In genomic region chr5:137338256-137338655, GRCm38 (mm10) we compare ENCODE assay signal across 8 mouse cellular contexts. TPM values are rescaled to one million over a fixed set of nuclear protein-coding genes. Genes with fewer than 3 reads are reported as not detected.
A peak's percentile ranks its signal among the peaks of the same experiment; 100 is the strongest.
DNase-seq lines count a peak whose midpoint lies in the region; ATAC-seq lines count a peak whose summit lies in the region.

No protein-coding gene starts in this region.

- H3K4me2 ChIP-seq in lung, embryonic 16.5 days (ENCODE audit: low read depth, low read length): peak overlapping the region; percentile 63

- under 1% methylated on average over 19 of the region's 19 CpGs for WGBS in hindbrain, embryonic 10.5 days
- WGBS in lung, embryonic 16.5 days: under 1% methylated on average over 19 of the region's 19 CpGs

- peak; percentile 88 for ATAC-seq in frontal cortex, adult (ENCODE audit: low TSS enrichment)
- ATAC-seq in lung, embryonic 16.5 days (ENCODE audit: low read depth): peak; percentile 86

- H3K4me1 ChIP-seq in hindbrain, embryonic 10.5 days (replicated peaks): peaks cover 40% of the 10 kb centered on the region
- H3K4me1 ChIP-seq in lung, embryonic 16.5 days (replicated peaks; ENCODE audit: control insufficient read depth, insufficient read depth, low read length): peaks cover 25% of the 10 kb centered on the region

- H3K27ac ChIP-seq in hindbrain, embryonic 10.5 days: peak overlapping the region; percentile 87
- peak overlapping the region; percentile 93 for H3K27ac ChIP-seq in lung, embryonic 16.5 days (ENCODE audit: low read length)

- H3K4me3 ChIP-seq in hindbrain, embryonic 10.5 days: peak overlapping the region; percentile 52
- peak overlapping the region; percentile 45 for H3K4me3 ChIP-seq in lung, embryonic 16.5 days (ENCODE audit: low read length)

- no peaks in the 10 kb centered on the region; the same call in 1 of the 2 replicates for H3K27me3 ChIP-seq in hindbrain, embryonic 10.5 days (ENCODE audit: insufficient read depth, poor library complexity, severe bottlenecking)
- H3K27me3 ChIP-seq in lung, embryonic 16.5 days (ENCODE audit: control insufficient read depth, insufficient read depth, low read depth, low read length): no peaks in the 10 kb centered on the region

- peak overlapping the region; percentile 66 for H3K9ac ChIP-seq in lung, embryonic 16.5 days (ENCODE audit: low read length)

- H3K36me3 ChIP-seq in hindbrain, embryonic 10.5 days: no peaks in the 10 kb centered on the region
- no peaks in the 10 kb centered on the region for H3K36me3 ChIP-seq in lung, embryonic 16.5 days (ENCODE audit: control insufficient read depth, insufficient read depth, low read length)

- H3K9me3 ChIP-seq in hindbrain, embryonic 10.5 days: no peaks in the 10 kb centered on the region
- no peaks in the 10 kb centered on the region for H3K9me3 ChIP-seq in lung, embryonic 16.5 days (ENCODE audit: control insufficient read depth, low read length)

- DNase-seq in MEL-GATA-1-ER (ENCODE audit: extremely low read depth, low read depth): peak; percentile 58
- peak; percentile 92 for DNase-seq in cerebellum, adult 9-10 months
- peak; percentile 88 for DNase-seq in hindbrain, embryonic 10.5 days (ENCODE audit: low spot score)
- peak; percentile 93 for DNase-seq in layer of hippocampus, adult 9-11 months
- peak; percentile 34 for DNase-seq in ovary, postnatal 10 days (ENCODE audit: low spot score)
- peak; percentile 73 for DNase-seq in thymus, postnatal 0 days (ENCODE audit: low spot score)

RNA-seq across cellular contexts. Expression of gene Slc12a9, which starts 4.9 kb away (rescaled TPM):
- polyA plus RNA-seq in hindbrain, embryonic 10.5 days (2016; fragmentation: Nextera tagmentation; extraction: Ambion mirVana): 14.2 and 17.2 TPM in 2 replicates
- 11.6 and 12.5 TPM in 2 replicates for polyA plus RNA-seq in lung, embryonic 16.5 days (2015; fragmentation: Nextera tagmentation; extraction: Ambion mirVana)
- polyA plus RNA-seq in thymus, postnatal 0 days (2015; fragmentation: Nextera tagmentation; extraction: Ambion mirVana): 7.0 and 9.5 TPM in 2 replicates

RNA-seq across cellular contexts. Expression of gene Ephb4, which starts 11.7 kb away (rescaled TPM):
- polyA plus RNA-seq in hindbrain, embryonic 10.5 days (2016; fragmentation: Nextera tagmentation; extraction: Ambion mirVana): 29.7 and 31.4 TPM in 2 replicates
- 50.7 and 56.9 TPM in 2 replicates for polyA plus RNA-seq in lung, embryonic 16.5 days (2015; fragmentation: Nextera tagmentation; extraction: Ambion mirVana)
- polyA plus RNA-seq in thymus, postnatal 0 days (2015; fragmentation: Nextera tagmentation; extraction: Ambion mirVana): 6.6 and 8.0 TPM in 2 replicates

RNA-seq across cellular contexts. Expression of gene Trip6, which starts 24.1 kb away (rescaled TPM):
- polyA plus RNA-seq in hindbrain, embryonic 10.5 days (2016; fragmentation: Nextera tagmentation; extraction: Ambion mirVana): 53.9 and 57.2 TPM in 2 replicates
- polyA plus RNA-seq in lung, embryonic 16.5 days (2015; fragmentation: Nextera tagmentation; extraction: Ambion mirVana): 90.5 and 94.0 TPM in 2 replicates
- 17.1 and 17.4 TPM in 2 replicates for polyA plus RNA-seq in thymus, postnatal 0 days (2015; fragmentation: Nextera tagmentation; extraction: Ambion mirVana)

RNA-seq across cellular contexts. Expression of gene Srrt, which starts 30.8 kb away (rescaled TPM):
- 175 and 186 TPM in 2 replicates for polyA plus RNA-seq in hindbrain, embryonic 10.5 days (2016; fragmentation: Nextera tagmentation; extraction: Ambion mirVana)
- polyA plus RNA-seq in lung, embryonic 16.5 days (2015; fragmentation: Nextera tagmentation; extraction: Ambion mirVana): 141 and 144 TPM in 2 replicates
- polyA plus RNA-seq in thymus, postnatal 0 days (2015; fragmentation: Nextera tagmentation; extraction: Ambion mirVana): 114 and 118 TPM in 2 replicates

RNA-seq across cellular contexts. Expression of gene Ufsp1, which starts 43.8 kb away (rescaled TPM):
- 10.6 and 12.2 TPM in 2 replicates for polyA plus RNA-seq in hindbrain, embryonic 10.5 days (2016; fragmentation: Nextera tagmentation; extraction: Ambion mirVana)
- 5.1 and 5.6 TPM in 2 replicates for polyA plus RNA-seq in lung, embryonic 16.5 days (2015; fragmentation: Nextera tagmentation; extraction: Ambion mirVana)
- 16.6 and 21.0 TPM in 2 replicates for polyA plus RNA-seq in thymus, postnatal 0 days (2015; fragmentation: Nextera tagmentation; extraction: Ambion mirVana)

Comparison
In these comparisons a context has a peak if more than half of its experiments do, and no peak if none do; other contexts are left out.
1. Peak in every context shown above with its lines: DNase-seq, ATAC-seq, H3K4me3 ChIP-seq and H3K27ac ChIP-seq.
2. DNase-seq: peak in every context shown above with its lines; median percentile 93 in layer of hippocampus, adult 9-11 months; 92 in cerebellum, adult 9-10 months; 88 in hindbrain, embryonic 10.5 days; 73 in thymus, postnatal 0 days; 58 in MEL-GATA-1-ER; 34 in ovary, postnatal 10 days.